Mouse (Mus musculus): Measurements from ENCODE around the gene Fgfr2. TPM values are rescaled to one million over a fixed set of nuclear protein-coding genes. Genes with fewer than 3 reads are reported as not detected.
"Not testable (repeated sequence)": the region's sequence is repeated elsewhere in the genome, so short reads cannot be mapped to it uniquely, and the experiment has no call there.

The Fgfr2 gene
- total RNA-seq, 2 experiments from 2014 or later, result 47.6 to 49.5 TPM

- DNase-seq (ENCODE audit: low spot score in 2 of 2), result no peak
- Histone ChIP-seq H3K4me3 (peak overlapping the region; percentile 80), H3K27ac (peak overlapping the region; percentile 92; the same call in 1 of the 2 replicates)
- no peak for TF ChIP-seq CTCF (conservative IDR thresholded peaks at IDR 0.05)
Measured at GRCm38 (mm10) chr7:131411221-131411940, 1711.8 kb downstream of the Fgfr2 start.

DNA sequence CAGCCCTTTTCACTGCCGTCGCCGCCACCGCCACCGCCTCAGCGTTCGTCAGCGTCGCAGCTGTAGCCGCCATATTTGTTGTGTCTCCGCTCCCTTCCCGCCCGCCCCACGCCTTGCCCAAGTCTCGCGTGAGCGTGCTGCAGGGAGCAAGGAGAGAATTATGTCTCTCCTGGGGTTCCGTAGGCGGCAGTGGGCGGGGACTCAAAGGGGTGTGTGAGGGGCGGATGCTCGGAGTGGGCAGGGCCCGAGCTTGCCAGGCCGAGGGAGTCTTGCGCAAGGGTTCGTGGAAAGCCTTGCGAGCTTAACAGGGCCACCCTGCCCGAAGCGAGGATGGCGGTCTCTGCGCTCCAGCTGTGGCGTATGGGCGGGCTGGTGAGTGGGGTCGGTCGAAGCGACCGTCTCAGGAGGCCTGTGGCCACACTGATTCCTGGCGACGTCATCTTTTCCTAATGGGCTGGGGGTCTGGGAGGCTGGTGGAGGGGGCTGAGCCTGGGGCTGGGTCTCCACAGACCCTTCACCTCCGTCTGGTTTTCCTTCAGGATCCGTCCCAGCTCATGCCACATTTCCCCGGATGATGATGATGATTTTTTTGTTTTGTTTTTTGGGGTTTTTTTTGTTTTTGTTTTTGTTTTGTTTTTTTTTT is 1712.6 kb downstream of the Fgfr2 start, which contains the start of the genes Ikzf5 and Acadsb:
Ikzf5 (minus strand) TSS at position 106 of the 643 bp plus-strand sequence.
Acadsb (plus strand) TSS at position 186 of the 643 bp plus-strand sequence.
- Histone ChIP-seq H3K4me3 (peak within 1 kb of the TSS; percentile 80), H3K27ac (peak within 1 kb of the TSS; percentile 92)
- DNase-seq (ENCODE audit: low spot score in 2 of 2), result peak; percentile 99
- no peak for TF ChIP-seq CTCF (conservative IDR thresholded peaks at IDR 0.05)

DNA sequence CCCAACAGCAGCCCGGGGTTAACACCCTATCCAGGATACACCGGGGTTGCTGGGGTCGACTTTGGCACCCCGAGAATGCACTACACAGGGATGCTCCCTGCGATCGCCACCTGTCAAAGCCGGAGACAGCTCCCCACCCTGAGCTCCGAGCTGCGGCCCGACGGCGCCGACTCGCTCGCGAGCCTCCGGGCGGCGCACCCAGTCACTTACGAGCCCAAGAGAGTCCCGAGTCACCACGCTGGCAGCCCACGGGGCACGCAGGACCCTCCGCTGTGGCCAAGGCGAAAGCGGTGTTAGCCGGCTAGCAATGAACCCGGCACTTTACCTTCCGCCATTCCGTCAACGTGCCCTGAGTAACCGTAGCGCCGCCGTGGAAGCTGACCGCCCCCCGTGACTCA is 1713.2 kb downstream of the Fgfr2 start:
- TF ChIP-seq CTCF (conservative IDR thresholded peaks at IDR 0.05), result peak; percentile 13; the same call in 1 of the 2 replicates
- H3K4me3 ChIP-seq, result peak overlapping the region; percentile 80
- DNase-seq (ENCODE audit: low spot score in 2 of 2), result peak in 1 of 2 experiments; percentile 21
- peak overlapping the region; percentile 92 for H3K27ac ChIP-seq

DNA sequence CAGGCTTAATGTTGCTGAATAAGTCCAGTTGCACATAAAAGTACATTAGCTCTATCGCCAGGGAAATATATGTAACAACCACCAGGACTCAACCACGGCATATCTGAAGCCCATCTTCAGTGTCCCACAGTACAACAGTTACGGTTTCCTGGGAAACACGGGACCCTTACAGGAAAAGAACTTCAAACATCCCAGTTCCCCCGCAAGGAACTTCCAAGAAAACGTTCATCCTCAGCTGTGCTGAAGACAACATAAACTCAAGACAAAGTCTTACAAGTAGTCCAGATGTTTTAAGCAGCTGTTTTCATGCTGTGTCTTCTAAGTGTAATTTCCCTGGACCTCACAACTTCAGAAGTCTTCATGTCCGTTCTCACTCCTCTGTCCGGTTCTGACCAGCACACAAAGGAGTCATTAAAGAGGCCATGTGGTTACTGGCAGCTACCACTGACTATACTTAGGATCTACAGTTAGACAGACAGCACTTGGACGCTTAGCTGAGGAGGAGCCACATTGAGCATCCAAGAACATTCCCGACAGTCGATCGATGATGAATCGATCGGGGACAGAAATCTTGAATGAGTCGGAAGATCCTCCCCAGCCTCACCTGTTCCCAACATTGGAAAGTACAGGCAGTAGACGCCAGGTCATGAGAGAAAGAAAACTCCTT is 1713.7 kb downstream of the Fgfr2 start:
- H3K27ac ChIP-seq, result peak overlapping the region; percentile 92
- TF ChIP-seq CTCF (conservative IDR thresholded peaks at IDR 0.05), result no peak
- H3K4me3 ChIP-seq, result peak overlapping the region; percentile 80
- no peak for DNase-seq (ENCODE audit: low spot score in 2 of 2)

- DNase-seq (ENCODE audit: low spot score in 2 of 2); H3K4me3 ChIP-seq; H3K27ac ChIP-seq: not testable (repeated sequence)
Measured at GRCm38 (mm10) chr7:131391761-131392160, 1731.4 kb downstream of the Fgfr2 start.

GRCm38 (mm10) chr7:131371880-131372651 is 1751.1 kb downstream of the Fgfr2 start:
- no peak for DNase-seq (ENCODE audit: low spot score in 2 of 2)
- Histone ChIP-seq H3K4me3 (peak overlapping the region; percentile 67), H3K27ac (peak overlapping the region; percentile 100; the same call in 1 of the 2 replicates)
- peak; percentile 43 for TF ChIP-seq CTCF (conservative IDR thresholded peaks at IDR 0.05)

DNA sequence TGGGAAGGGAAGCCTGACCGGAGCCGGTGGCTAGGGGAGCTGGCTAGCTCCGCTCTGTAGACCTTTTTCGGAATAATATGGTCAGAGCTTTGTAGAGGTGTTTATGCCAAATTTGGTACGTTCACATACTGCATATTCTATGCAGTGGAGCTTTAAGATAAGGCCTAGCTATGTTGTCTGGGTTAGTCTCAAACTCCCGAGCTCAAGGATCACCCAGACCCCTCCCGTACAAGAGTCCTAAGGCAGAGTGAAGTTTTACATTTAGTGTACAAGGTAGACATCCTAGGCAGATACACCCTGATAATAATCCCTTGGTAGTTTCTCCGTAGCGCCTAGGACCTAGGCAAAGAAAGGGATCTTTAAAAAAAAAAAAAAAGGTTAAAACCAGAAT is 1751.7 kb downstream of the Fgfr2 start:
- no peak for TF ChIP-seq CTCF (conservative IDR thresholded peaks at IDR 0.05)
- no peak for DNase-seq (ENCODE audit: low spot score in 2 of 2)
- H3K27ac ChIP-seq, result peak overlapping the region; percentile 100
- H3K4me3 ChIP-seq, result peak overlapping the region; percentile 67

DNA sequence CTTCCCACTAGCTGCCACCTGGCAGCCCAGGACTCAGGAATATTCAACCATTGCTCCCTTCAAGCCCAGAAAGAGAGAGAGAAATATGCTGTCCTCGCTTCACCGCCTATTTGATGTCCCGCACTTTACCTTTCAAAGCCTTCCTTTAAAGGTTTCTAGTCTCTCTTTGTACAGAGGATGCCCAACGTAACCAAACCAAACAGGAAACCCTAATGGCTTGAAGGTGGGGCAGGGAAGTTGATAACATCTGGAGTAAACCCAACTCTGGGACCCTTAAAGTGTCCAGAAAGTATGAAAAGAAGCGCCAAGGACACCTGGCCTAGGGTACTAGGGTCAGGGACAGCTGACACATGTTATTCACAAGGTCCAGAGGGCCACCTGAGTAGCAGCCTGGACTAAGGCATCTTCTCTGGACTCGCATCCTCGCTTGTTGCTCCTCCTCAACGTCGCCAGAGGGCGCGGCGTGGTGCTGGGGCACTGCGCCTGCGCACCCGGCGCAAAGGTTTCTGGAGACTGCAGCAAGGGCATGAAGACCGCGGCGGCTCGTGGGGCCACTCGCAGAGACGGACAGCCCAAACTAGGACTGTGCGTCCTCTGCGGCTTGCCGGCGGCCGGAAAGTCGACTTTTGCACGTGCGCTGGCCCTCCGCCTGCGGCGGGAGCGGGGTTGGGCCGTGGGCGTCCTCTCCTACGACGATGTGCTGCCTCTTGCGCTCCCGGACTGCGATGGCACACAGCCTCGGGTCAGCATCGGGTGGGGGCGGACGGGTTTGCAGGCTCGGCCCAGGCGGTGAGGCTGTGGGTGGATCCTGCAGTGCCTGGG is 1752.3 kb downstream of the Fgfr2 start, which contains the start of gene Pstk:
Pstk (plus strand) TSS at position 494 of the 822 bp plus-strand sequence.
- peak; percentile 86 to 87 for DNase-seq (ENCODE audit: low spot score in 2 of 2)
- TF ChIP-seq CTCF (conservative IDR thresholded peaks at IDR 0.05), result peak; percentile 98
- H3K4me3 ChIP-seq, result peak within 1 kb of the TSS; percentile 67
- peak within 1 kb of the TSS; percentile 100 for H3K27ac ChIP-seq

- H3K27ac ChIP-seq, result no peak overlapping the region
- no peak for DNase-seq (ENCODE audit: low spot score in 2 of 2)
- TF ChIP-seq CTCF (conservative IDR thresholded peaks at IDR 0.05), result no peak
- H3K4me3 ChIP-seq, result no peak overlapping the region
Measured at GRCm38 (mm10) chr7:131364131-131364530, 1759.0 kb downstream of the Fgfr2 start.

GRCm38 (mm10) chr7:131362615-131363300 is 1760.4 kb downstream of the Fgfr2 start, which contains the start of gene 2310057M21Rik:
2310057M21Rik (minus strand) TSS chr7:131362759.
- Histone ChIP-seq H3K4me3 (peak within 1 kb of the TSS; percentile 77), H3K27ac (peak within 1 kb of the TSS; percentile 96)
- peak; percentile 96 for DNase-seq (ENCODE audit: low spot score in 2 of 2)
- TF ChIP-seq CTCF (conservative IDR thresholded peaks at IDR 0.05), result no peak; the same call in 1 of the 2 replicates

DNA sequence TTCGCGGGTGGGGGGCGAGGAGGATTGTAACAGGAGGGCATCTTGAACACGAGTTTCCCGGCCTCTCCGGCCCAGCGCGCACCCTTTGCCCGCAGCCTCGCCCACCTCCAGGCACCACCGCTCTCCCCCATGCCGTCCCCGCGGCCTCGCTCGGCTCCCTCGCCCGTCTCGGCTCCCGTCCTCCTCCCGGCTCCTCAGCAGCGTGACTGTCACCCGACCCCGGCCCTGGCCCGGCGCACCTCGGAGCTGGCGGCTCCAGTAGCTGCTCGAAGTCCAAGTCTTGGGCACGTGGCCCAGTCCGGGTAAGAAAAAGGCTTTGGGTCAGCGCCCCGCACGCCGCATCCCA is 1760.9 kb downstream of the Fgfr2 start:
- Histone ChIP-seq H3K27ac (peak overlapping the region; percentile 96), H3K4me3 (peak overlapping the region; percentile 77)
- TF ChIP-seq CTCF (conservative IDR thresholded peaks at IDR 0.05), result no peak
- DNase-seq (ENCODE audit: low spot score in 2 of 2), result no peak
